Mouse (Mus musculus): ENCODE measurements around the gene B3gat2.

B3gat2 gene

GRCm38 (mm10) chr1:23834246-23834645 is 72.7 kb downstream of the B3gat2 start:
- DNase-seq (ENCODE audit: low spot score in 2 of 2), result no peak

- peak; percentile 48 to 62 for DNase-seq (ENCODE audit: low spot score in 2 of 2)
Observed at GRCm38 (mm10) chr1:23834819-23835218, 73.3 kb downstream of the B3gat2 start.

- DNase-seq (ENCODE audit: low spot score in 2 of 2), result no peak
Observed at GRCm38 (mm10) chr1:23836630-23837029, 75.1 kb downstream of the B3gat2 start.

GRCm38 (mm10) chr1:23840924-23841323 is 79.4 kb downstream of the B3gat2 start:
- DNase-seq (ENCODE audit: low spot score in 2 of 2), result no peak

- DNase-seq (ENCODE audit: low spot score in 2 of 2), result no peak
Observed at GRCm38 (mm10) chr1:23842629-23843028, 81.1 kb downstream of the B3gat2 start.

GRCm38 (mm10) chr1:23843790-23844189 is 82.2 kb downstream of the B3gat2 start:
- DNase-seq (ENCODE audit: low spot score in 2 of 2), result no peak

- no peak for DNase-seq (ENCODE audit: low spot score in 2 of 2)
Observed at GRCm38 (mm10) chr1:23845007-23845406, 83.5 kb downstream of the B3gat2 start.

- peak; percentile 57 to 71 for DNase-seq (ENCODE audit: low spot score in 2 of 2)
Observed at GRCm38 (mm10) chr1:23846044-23846680, 84.6 kb downstream of the B3gat2 start.

- no peak for DNase-seq (ENCODE audit: low spot score in 2 of 2)
Observed at GRCm38 (mm10) chr1:23855623-23856022, 94.1 kb downstream of the B3gat2 start.

- no peak for DNase-seq (ENCODE audit: low spot score in 2 of 2)
Observed at GRCm38 (mm10) chr1:23860944-23861343, 99.4 kb downstream of the B3gat2 start.

- no peak for DNase-seq (ENCODE audit: low spot score in 2 of 2)
Observed at GRCm38 (mm10) chr1:23865566-23865965, 104.0 kb downstream of the B3gat2 start.

- no peak for DNase-seq (ENCODE audit: low spot score in 2 of 2)
Observed at GRCm38 (mm10) chr1:23867350-23867862, 105.9 kb downstream of the B3gat2 start.

- no peak for DNase-seq (ENCODE audit: low spot score in 2 of 2)
Observed at GRCm38 (mm10) chr1:23872194-23872593, 110.6 kb downstream of the B3gat2 start.

GRCm38 (mm10) chr1:23882681-23883080 is 121.1 kb downstream of the B3gat2 start:
- DNase-seq (ENCODE audit: low spot score in 2 of 2), result no peak

- no peak for DNase-seq (ENCODE audit: low spot score in 2 of 2)
Observed at GRCm38 (mm10) chr1:23884087-23884668, 122.6 kb downstream of the B3gat2 start.

- DNase-seq (ENCODE audit: low spot score in 2 of 2), result no peak
Observed at GRCm38 (mm10) chr1:23884914-23885313, 123.4 kb downstream of the B3gat2 start.

- no peak for DNase-seq (ENCODE audit: low spot score in 2 of 2)
Observed at GRCm38 (mm10) chr1:23892072-23892471, 130.5 kb downstream of the B3gat2 start.
